Mouse (Mus musculus): ENCODE data around the gene Ccdc155.

DNA sequence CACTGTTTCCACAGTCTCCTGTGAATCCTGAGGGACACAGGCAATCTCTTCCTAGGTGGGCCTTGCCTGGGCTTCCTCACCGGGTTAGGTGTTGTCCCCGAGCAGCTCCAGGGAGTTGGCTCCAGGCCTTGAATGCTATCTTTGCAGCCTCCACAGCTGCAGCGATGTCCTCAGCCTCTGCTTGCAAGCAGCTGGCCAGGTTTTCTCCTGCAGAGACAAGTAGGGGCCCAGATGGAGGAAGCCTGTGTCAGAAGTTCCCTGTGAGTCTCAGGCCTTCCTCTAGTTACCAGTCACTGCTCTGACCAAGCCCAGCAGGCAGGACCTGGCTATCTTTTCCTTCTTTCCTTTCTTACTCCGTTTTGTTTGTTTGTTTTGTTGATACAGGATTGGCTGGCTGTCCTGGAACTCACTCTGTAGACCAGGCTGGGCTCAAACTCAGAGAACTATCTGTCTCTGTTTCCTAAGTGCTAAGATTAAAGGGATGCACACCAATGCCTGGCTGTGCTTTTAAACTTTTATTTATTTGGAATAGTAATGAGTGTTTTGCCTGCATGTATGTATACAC, 56.1 kb downstream of the Ccdc155 start:
- no peak for TF ChIP-seq POLR2A (IDR thresholded peaks at IDR 0.05; ENCODE audit: insufficient read depth, low read depth, low read length)
- TF ChIP-seq CTCF (IDR thresholded peaks at IDR 0.05) = no peak

All from heart, adult 2 months (tissue).